Mouse (Mus musculus): ENCODE measurements at regions not wholly inside any gene's neighbourhood (a gene's known extent, or its start where the extent isn't known, plus 50 kb on each side); places are given as distances from the start of the nearest gene placed in this dataset.
"Not testable (repeated sequence)": the region's sequence is repeated elsewhere in the genome, so short reads cannot be mapped to it uniquely, and the experiment has no call there.

DNA sequence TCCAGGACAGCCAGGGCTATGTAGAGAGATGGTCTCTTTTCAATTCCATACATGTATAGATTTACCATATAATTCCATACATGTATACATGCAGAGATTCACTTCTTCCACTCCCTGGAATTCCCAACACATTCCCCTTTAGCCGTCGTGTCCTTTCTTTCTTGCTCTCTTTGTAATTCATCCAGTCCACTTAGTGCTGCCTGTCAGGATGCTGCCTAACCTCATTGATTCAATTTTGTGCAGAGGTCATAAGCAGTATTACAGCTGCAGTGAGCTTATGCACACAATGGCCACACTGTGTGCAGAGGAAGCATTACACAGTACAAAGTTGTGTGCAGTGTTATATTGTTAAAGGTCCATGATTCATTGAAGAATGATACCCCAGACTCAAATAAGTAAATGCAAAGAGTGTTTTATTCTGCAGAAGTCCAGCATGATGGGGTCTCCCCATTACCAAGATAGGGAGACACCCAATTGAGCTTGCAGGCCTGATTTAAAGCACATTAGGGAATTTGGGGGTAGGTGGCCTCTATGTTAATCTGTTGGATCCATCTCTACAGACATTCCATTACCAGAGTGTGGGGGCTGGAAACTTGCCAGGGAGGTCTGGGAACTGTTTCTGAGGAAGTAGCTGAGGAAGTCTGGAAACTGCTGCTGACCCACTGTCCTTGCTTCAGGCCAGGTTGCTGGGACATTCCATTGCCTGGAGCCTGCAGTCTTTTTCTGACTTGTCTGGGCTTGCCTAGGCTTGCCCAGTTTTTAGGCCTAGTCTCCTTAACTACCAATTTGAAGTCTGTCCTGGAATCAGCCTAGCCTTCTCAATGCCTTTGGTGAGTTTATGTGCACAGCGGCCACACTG, 72.8 kb downstream of the Fam161a start:
- no peak for DNase-seq (ENCODE audit: low read depth)

DNA sequence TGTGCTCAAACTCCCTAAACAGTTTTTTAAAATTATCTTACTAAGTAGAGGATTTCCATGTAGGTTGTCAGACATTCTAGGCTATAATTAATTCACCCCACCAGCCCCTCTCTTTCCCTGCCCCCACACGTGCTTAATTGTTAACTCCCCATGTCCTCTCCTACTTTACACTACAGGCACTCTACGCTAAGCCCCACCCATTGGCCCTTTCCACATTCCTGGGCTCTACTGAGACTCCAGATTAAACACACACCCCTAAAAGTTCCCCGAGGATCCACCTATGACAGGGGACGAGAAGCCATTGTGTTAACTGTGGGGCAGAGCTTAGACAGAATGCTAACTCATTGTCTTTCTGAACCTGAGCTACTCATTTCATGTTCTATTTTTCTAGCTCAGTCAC, 74.3 kb downstream of the Fam161a start:
- no peak for DNase-seq (ENCODE audit: low read depth)

DNA sequence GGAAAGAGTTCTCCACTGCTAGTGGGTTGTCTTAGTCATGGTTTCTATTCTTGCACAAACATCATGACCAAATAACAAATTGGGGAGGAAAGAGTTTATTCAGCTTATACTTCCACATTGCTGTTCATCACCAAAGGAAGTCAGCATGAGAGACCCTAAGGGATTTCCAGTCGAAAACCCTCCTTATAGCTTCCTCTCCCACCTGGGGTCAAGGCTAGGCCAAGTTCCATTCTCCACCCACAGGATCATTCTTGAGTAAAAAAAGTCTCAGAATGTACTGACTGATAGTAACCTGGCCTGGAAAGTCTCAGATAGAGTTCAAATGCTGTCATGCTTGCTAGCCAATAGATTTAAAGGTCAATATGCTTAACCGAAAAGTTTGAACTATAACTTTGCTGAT, 76.5 kb downstream of the Fam161a start:
- DNase-seq (ENCODE audit: low read depth), result not testable (repeated sequence)

GRCm38 (mm10) chr11:23095287-23095686, 88.0 kb downstream of the Fam161a start:
- no peak for DNase-seq (ENCODE audit: low read depth)

GRCm38 (mm10) chr11:23095723-23096122, 88.4 kb downstream of the Fam161a start:
- not testable (repeated sequence) for DNase-seq (ENCODE audit: low read depth)

DNA sequence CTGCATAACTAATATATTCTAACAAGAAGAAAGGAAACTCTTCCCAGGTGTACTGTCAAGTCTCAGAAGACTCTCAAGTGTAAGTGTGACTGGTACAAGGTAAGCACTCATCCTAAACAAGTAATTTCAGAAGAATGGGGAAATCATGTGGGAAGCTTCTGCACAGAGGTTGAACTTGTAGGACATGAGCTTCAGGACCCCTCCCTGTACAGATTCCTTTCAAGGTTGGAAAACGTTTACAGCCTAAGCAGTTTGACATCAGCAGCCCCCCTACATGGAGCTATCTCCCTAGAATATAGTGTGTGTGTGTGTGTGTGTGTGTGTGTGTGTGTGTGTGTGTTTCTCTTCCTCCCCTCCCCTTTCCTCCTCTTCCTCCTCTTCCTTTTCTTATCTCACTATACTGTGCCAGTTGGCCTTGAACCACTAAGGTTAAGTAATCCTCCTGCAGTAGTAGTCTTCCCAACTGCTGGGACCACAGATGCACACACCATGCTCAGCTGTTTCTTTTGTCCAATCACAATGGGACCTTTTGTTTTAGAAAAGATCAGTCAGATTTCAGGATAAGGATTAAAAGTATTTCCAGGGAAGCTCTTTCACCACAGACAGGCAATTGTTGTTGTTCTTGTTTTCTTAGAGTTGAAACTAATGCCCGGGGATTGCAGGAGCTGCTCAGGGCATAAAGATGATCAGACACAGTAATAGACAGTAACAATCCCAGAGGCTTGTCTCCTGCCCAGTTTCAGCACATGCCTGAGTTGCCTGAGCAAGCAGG, 89.3 kb downstream of the Fam161a start:
- DNase-seq (ENCODE audit: low read depth), result no peak

DNA sequence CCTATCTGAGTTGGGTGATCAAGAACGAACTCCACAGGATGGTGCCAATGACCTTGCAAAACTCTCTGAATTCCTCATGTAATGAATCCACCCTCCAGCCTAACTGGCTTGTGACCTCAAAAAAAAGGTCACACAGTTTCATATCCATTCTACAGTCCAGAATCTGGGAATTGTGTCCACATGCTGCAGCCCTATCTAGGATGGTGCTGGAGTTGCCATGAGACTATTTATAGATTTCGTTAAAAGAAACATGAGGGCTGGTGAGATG, 89.8 kb downstream of the Fam161a start:
- no peak for DNase-seq (ENCODE audit: low read depth)

DNA sequence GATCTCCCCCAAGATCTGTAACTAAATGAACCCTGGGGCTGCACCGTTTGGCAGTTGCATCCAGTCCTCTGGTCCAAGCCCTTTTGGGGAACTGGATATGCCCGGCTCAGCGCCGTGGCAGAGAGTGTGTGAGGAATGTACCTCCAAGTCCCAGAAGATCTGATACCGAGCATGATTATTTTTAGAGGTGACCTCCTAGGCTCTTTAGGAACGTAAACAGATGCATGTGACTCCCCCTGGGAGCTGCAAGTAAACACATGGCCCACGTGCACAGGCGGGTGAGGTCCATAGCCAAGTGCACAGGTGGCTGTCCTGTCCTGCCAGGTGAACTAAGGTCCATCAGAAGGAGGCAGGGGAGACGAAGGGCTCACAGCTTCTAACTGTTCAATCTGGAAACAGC, 107.3 kb downstream of the Fam161a start:
- no peak for DNase-seq (ENCODE audit: low read depth)

DNA sequence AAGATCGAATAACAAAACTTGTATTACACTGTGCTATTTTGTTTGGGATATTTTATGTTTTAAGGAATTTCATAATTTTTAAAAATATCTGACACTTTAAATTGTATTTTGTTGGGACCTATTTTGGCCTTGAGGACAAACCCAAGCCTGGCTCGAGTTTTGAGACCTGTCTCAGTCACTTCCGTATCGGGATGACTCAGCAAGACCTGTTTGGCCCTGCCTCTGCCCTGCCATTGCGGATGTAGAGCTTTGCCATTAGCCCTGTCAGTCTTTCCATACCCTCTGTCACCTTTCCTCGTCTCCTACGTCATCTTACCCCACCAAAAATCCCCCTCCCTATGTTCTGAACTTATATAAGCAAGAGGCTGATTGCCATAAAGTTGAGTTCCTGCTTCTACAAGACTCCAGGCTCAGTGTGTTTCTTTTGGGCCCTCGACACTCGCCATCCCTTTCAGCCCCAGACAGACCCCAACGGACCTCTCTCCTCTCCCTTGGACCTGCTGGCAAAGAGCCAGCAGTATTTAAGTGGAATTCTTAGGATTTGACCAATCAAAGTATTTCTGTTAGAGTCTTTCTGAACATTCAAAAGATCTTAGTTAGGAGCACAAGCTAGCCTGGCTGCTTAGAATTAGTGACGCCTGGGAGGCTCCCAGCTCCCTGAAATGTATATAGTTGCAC, 113.3 kb downstream of the Fam161a start:
- no peak for DNase-seq (ENCODE audit: low read depth)

GRCm38 (mm10) chr11:23124198-23124951, 117.0 kb downstream of the Fam161a start:
- peak; percentile 51 for DNase-seq (ENCODE audit: low read depth)

DNA sequence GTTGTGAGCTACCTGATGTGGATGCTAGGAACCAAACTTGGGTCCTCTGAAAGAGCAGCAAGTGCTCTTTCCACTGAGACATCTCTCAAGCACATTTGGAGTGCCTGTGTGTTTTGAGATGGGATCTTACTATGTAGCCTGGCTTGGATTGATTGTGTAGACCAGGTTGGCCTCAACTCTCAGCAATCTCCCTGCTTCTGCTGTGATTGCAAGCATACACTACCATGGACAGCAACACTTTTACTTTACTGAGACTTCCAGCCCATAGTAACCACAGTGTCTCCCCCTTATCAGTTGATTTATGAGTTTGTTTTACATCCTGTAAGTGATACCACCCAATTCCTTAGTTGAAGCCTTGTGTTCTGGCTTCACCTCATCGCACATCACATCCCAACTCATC, 123.8 kb downstream of the Fam161a start:
- DNase-seq (ENCODE audit: low read depth), result no peak

DNA sequence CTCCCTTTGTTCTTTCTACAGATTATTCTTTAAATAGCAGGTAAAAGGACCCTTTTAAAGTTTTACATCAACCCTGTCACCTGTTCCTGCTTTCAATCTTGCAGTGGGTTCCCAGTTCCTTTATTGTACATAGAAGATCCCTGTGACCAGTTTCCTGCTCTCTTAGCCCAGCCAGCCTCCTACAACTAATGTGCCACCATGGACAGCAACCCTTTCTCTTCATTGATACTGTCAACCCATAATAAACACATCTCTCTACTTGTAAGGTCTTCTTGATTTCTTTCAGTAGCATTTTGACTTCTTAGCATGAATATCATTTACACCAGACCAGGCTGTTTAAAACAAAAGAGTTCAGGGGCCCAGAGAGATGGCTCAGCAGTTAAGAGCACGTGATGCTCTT, 124.2 kb upstream of the Xpo1 start:
- DNase-seq (ENCODE audit: low read depth), result no peak

- no peak for DNase-seq (ENCODE audit: low read depth)
Measured at GRCm38 (mm10) chr11:23140429-23141099, 115.3 kb upstream of the Xpo1 start.

GRCm38 (mm10) chr11:23141100-23141837, 114.6 kb upstream of the Xpo1 start:
- DNase-seq (ENCODE audit: low read depth), result no peak

DNA sequence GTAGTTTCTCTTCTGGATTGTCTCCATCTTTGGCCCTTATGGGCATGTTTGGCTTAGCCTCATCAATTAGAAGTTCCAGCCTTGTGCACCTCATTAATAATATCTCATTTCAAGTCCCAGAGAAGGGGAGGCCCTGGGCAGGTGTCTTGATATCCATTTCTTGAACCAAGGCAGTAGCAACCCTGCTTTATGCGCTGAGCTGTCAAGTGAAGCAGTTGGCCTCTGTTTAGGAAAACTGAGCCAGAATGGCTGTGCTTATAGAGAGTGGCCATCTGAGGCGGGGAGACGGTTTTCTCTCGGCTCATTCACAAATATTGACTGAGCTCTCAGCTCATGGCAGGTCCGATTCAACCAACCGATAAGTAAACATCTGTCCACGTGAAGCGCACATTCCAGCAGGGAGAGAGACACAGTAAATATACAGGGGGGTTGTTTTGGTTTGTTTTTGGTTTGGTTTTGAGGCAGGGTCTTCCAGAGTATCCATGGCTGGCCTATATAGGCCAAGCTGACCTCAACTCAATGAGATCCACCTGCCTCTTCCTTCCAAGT, 107.7 kb upstream of the Xpo1 start:
- no peak for DNase-seq (ENCODE audit: low read depth)

- peak; percentile 67 for DNase-seq (ENCODE audit: low read depth)
Measured at GRCm38 (mm10) chr11:23149556-23150244, 106.1 kb upstream of the Xpo1 start.

- DNase-seq (ENCODE audit: low read depth), result no peak
Measured at GRCm38 (mm10) chr11:23154851-23155250, 101.0 kb upstream of the Xpo1 start.

GRCm38 (mm10) chr11:23168546-23169218, 87.2 kb upstream of the Xpo1 start:
- DNase-seq (ENCODE audit: low read depth), result no peak

- DNase-seq (ENCODE audit: low read depth), result no peak
Measured at GRCm38 (mm10) chr11:23169742-23170428, 86.0 kb upstream of the Xpo1 start.
